Mouse (Mus musculus): ENCODE measurements around the gene Igsf11. TPM values are rescaled to one million over a fixed set of nuclear protein-coding genes. Genes with fewer than 3 reads are reported as not detected.

Gene Igsf11
- total and polyA plus RNA-seq, 3 experiments = not detected

DNA sequence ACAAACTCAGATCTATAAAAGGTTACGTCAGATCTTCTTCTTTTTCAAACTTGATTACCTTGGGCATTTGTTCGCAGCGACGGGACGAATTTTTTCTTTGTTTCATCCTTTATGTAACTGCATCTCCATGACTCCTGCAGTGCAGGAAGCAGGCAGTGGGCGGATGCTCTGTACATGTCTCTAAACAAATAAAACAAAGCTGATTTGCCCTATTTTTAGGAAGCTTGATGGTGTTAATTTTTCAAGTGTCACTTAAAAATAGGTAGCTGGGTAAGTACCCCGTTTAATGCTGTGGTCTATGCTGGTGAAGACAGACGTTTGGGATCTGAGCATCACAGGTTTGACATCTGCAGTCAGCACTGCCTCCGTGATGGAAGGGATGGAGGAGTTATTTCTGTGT, 66.3 kb downstream of the Igsf11 start:
- no peak for DNase-seq (ENCODE audit: low read depth, low spot score)
- H3K9ac ChIP-seq (ENCODE audit: control insufficient read depth, low read depth, low read length, poor library complexity, severe bottlenecking) = no peak overlapping the region

DNA sequence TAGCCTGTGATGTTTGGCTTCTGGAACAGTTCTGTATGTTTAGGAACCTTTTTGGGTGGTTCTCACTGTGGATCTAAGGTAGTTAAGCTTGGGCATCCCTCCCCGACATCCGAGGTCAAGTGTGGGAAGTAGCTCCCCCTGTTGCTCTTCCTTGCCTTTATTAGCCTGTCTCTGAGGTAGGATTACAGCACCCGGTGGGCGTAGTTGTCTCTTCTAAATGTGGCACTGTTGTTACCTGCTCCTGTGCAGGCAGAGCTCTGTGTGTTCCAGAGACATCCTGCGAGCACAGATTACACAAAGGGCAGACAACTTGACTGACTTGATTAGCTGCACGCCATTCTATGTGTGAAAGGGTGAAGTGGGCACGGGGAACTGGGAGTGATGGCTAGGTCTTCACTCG, 68.1 kb downstream of the Igsf11 start:
- Histone ChIP-seq H3K9me3 (replicated peaks; ENCODE audit: insufficient read depth, low read length) (no peaks in the 10 kb centered on the region), H3K79me2 (ENCODE audit: control insufficient read depth, insufficient read depth, low read length, poor library complexity) (no peaks in the 10 kb centered on the region), H3K4me3 (ENCODE audit: control insufficient read depth in 1 of 2, insufficient read depth in 1 of 2, low read depth in 2 of 2, low read length in 2 of 2) (no peak overlapping the region), H3K36me3 (ENCODE audit: control insufficient read depth in 1 of 2, insufficient read depth in 2 of 2, low read length in 2 of 2) (no peaks in the 10 kb centered on the region), H3K9ac (ENCODE audit: control insufficient read depth, low read depth, low read length, poor library complexity, severe bottlenecking) (no peak overlapping the region), H3K27ac (ENCODE audit: control insufficient read depth, low read depth, low read length) (no peak overlapping the region), H3K27me3 (ENCODE audit: control insufficient read depth in 1 of 2, insufficient read depth in 2 of 2, low read length in 2 of 2) (no peaks in the 10 kb centered on the region), H3K4me1 (ENCODE audit: control insufficient read depth in 1 of 2, insufficient read depth in 2 of 2, low read length in 2 of 2) (no peaks in the 10 kb centered on the region)
- TF ChIP-seq TAL1 (IDR thresholded peaks at IDR 0.05; ENCODE audit: low read length) = no peak
- no peak for TF ChIP-seq MAX (IDR thresholded peaks at IDR 0.05; ENCODE audit: low read length)
- TF ChIP-seq ZKSCAN1 (IDR thresholded peaks at IDR 0.05; ENCODE audit: low read depth, low read length) = no peak
- TF ChIP-seq CTCF (IDR thresholded peaks at IDR 0.05 in 2 of 3, conservative IDR thresholded peaks at IDR 0.05 in 1 of 3; ENCODE audit: control insufficient read depth in 1 of 3, insufficient read depth in 1 of 3, low read depth in 2 of 3, low read length in 3 of 3, poor library complexity in 1 of 3, severe bottlenecking in 1 of 3) = no peak
- TF ChIP-seq ZMIZ1 (IDR thresholded peaks at IDR 0.05; ENCODE audit: low read depth, low read length) = no peak
- no peak for TF ChIP-seq EP300 (IDR thresholded peaks at IDR 0.05; ENCODE audit: low read depth in 1 of 2, low read length in 2 of 2)
- TF ChIP-seq ZNF384 (IDR thresholded peaks at IDR 0.05; ENCODE audit: low read depth, low read length) = no peak
- TF ChIP-seq MAFK (IDR thresholded peaks at IDR 0.05; ENCODE audit: borderline replicate concordance, low read depth, low read length) = no peak
- no peak for TF ChIP-seq ETS1 (IDR thresholded peaks at IDR 0.05; ENCODE audit: low read depth, low read length)
- no peak for TF ChIP-seq GABPA (IDR thresholded peaks at IDR 0.05; ENCODE audit: low read depth, low read length)
- no peak for TF ChIP-seq RAD21 (IDR thresholded peaks at IDR 0.05; ENCODE audit: low read depth, low read length)
- TF ChIP-seq GATA1 (IDR thresholded peaks at IDR 0.05; ENCODE audit: low read depth, low read length) = no peak
- TF ChIP-seq MEF2A (IDR thresholded peaks at IDR 0.05; ENCODE audit: extremely low read depth, insufficient replicate concordance, low read depth, low read length, poor library complexity, severe bottlenecking) = no peak
- no peak for TF ChIP-seq TCF12 (IDR thresholded peaks at IDR 0.05; ENCODE audit: low read depth, low read length)
- no peak for TF ChIP-seq MAZ (IDR thresholded peaks at IDR 0.05; ENCODE audit: low read depth, low read length)
- no peak for DNase-seq (ENCODE audit: low read depth, low spot score)

More for the DNA sequence above, 66.3 kb downstream of the Igsf11 start:
- H3K27me3 ChIP-seq (ENCODE audit: control insufficient read depth in 1 of 2, insufficient read depth in 2 of 2, low read length in 2 of 2) = no peaks in the 10 kb centered on the region
- H3K79me2 ChIP-seq (ENCODE audit: control insufficient read depth, insufficient read depth, low read length, poor library complexity) = no peaks in the 10 kb centered on the region
- no peaks in the 10 kb centered on the region for H3K9me3 ChIP-seq (replicated peaks; ENCODE audit: insufficient read depth, low read length)
- TF ChIP-seq EP300 (IDR thresholded peaks at IDR 0.05; ENCODE audit: low read depth in 1 of 2, low read length in 2 of 2) (no peak), ELF1 (IDR thresholded peaks at IDR 0.05; ENCODE audit: low read depth, low read length) (no peak), ZMIZ1 (IDR thresholded peaks at IDR 0.05; ENCODE audit: low read depth, low read length) (no peak), TBP (IDR thresholded peaks at IDR 0.05; ENCODE audit: low read depth, low read length) (no peak), ETS1 (IDR thresholded peaks at IDR 0.05; ENCODE audit: low read depth, low read length) (no peak), E2F4 (IDR thresholded peaks at IDR 0.05; ENCODE audit: borderline replicate concordance, low read depth, low read length) (no peak), MXI1 (IDR thresholded peaks at IDR 0.05; ENCODE audit: low read depth, low read length) (no peak), ZNF384 (IDR thresholded peaks at IDR 0.05; ENCODE audit: low read depth, low read length) (no peak), MEF2A (IDR thresholded peaks at IDR 0.05; ENCODE audit: extremely low read depth, insufficient replicate concordance, low read depth, low read length, poor library complexity, severe bottlenecking) (no peak), POLR2A (IDR thresholded peaks at IDR 0.05; ENCODE audit: control insufficient read depth in 1 of 2, insufficient read depth in 1 of 2, low read depth in 1 of 2, low read length in 2 of 2, poor library complexity in 1 of 2) (no peak), JUND (IDR thresholded peaks at IDR 0.05; ENCODE audit: low read depth, low read length) (no peak), NRF1 (IDR thresholded peaks at IDR 0.05; ENCODE audit: insufficient read depth, low read depth, low read length, poor library complexity, severe bottlenecking) (no peak), SMC3 (IDR thresholded peaks at IDR 0.05; ENCODE audit: low read depth, low read length) (no peak), TAL1 (IDR thresholded peaks at IDR 0.05; ENCODE audit: low read length) (no peak), MYC (IDR thresholded peaks at IDR 0.05; ENCODE audit: low read depth, low read length) (no peak), CHD1 (IDR thresholded peaks at IDR 0.05; ENCODE audit: low read depth, low read length) (no peak), HCFC1 (IDR thresholded peaks at IDR 0.05; ENCODE audit: low read depth, low read length) (no peak), CTCF (IDR thresholded peaks at IDR 0.05 in 2 of 3, conservative IDR thresholded peaks at IDR 0.05 in 1 of 3; ENCODE audit: control insufficient read depth in 1 of 3, insufficient read depth in 1 of 3, low read depth in 2 of 3, low read length in 3 of 3, poor library complexity in 1 of 3, severe bottlenecking in 1 of 3) (no peak), POLR2AphosphoS5 (IDR thresholded peaks at IDR 0.05; ENCODE audit: borderline replicate concordance, low read depth, low read length) (no peak)
- no peak overlapping the region for H3K4me3 ChIP-seq (ENCODE audit: control insufficient read depth in 1 of 2, insufficient read depth in 1 of 2, low read depth in 2 of 2, low read length in 2 of 2)
- no peak overlapping the region for H3K27ac ChIP-seq (ENCODE audit: control insufficient read depth, low read depth, low read length)
- H3K4me1 ChIP-seq (ENCODE audit: control insufficient read depth in 1 of 2, insufficient read depth in 2 of 2, low read length in 2 of 2) = no peaks in the 10 kb centered on the region
- no peaks in the 10 kb centered on the region for H3K36me3 ChIP-seq (ENCODE audit: control insufficient read depth in 1 of 2, insufficient read depth in 2 of 2, low read length in 2 of 2)
